Mouse (Mus musculus): ENCODE results near the gene Pcdh7. TPM values are rescaled to one million over a fixed set of nuclear protein-coding genes. Genes with fewer than 3 reads are reported as not detected.

The Pcdh7 gene
- total and polyA plus RNA-seq, 3 experiments, result 22.3 to 127 (median 61.2) TPM

DNA sequence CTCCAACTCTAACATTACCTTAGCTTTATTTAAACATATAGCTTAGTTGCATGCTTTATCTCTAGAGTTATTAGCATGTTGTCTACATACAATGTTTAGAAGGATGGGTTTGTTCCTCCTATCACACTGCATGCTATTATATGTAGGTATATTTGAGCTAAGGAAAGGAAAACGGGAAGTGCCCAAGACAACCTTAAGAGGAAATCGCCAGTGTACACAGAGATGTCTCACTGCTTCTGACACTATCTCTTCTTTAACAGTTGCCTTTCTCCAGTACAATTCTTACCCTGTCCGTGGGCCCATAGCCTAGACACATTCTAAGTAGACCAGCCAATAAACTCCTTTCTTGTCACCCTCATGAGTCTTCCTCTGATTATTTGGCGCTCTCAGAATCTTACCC, 62.8 kb downstream of the Pcdh7 start:
- no peaks in the 10 kb centered on the region for H3K27me3 ChIP-seq (ENCODE audit: insufficient read depth, low read length)
- H3K9me3 ChIP-seq (replicated peaks), result no peaks in the 10 kb centered on the region
- H3K4me1 ChIP-seq (ENCODE audit: insufficient read depth, low read depth, low read length), result peaks cover 43% of the 10 kb centered on the region
- TF ChIP-seq GATA2 (IDR thresholded peaks at IDR 0.05; ENCODE audit: borderline replicate concordance, low read depth, low read length), result no peak
- TF ChIP-seq POLR2AphosphoS5 (IDR thresholded peaks at IDR 0.05; ENCODE audit: insufficient replicate concordance, low read depth, low read length), result no peak
- TF ChIP-seq TAL1 (conservative IDR thresholded peaks at IDR 0.05; ENCODE audit: low read depth, low read length), result no peak
- no peak for TF ChIP-seq GATA1 (IDR thresholded peaks at IDR 0.05; ENCODE audit: borderline replicate concordance, low read length)
- no peak for TF ChIP-seq CTCF (IDR thresholded peaks at IDR 0.05; ENCODE audit: low read depth, low read length)
- DNase-seq (ENCODE audit: low spot score), result no peak
- no peaks in the 10 kb centered on the region for H3K36me3 ChIP-seq (replicated peaks)
- peak overlapping the region; percentile 11; the same call in 1 of the 2 replicates for H3K4me3 ChIP-seq (ENCODE audit: low read depth, low read length)
- ATAC-seq (ENCODE audit: extremely low read depth, insufficient number of reproducible peaks, low FRiP score, poor library complexity, severe bottlenecking), result peak; percentile 25

DNA sequence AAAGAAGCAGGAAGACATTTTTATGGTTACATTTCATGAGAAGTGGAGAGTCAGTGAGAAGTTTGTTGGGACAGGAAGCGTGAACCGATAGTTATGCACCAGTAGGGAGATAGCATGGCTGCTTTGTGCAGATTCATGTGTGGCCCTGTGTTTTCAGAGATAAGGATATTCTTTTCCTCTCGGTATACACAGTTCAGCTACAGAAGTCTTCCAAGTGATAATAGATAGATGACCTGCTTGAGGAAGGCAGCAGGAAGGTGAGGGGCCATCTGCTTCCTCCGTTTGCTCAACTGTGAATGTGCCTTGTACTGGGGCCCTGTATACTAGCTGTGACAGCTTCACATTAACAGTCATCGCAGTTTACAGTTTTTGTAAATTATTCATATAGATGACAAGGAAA, 64.2 kb downstream of the Pcdh7 start:
- no peaks in the 10 kb centered on the region for H3K27me3 ChIP-seq (ENCODE audit: insufficient read depth, low read length)
- TF ChIP-seq GATA1 (IDR thresholded peaks at IDR 0.05; ENCODE audit: borderline replicate concordance, low read length) (no peak), TAL1 (conservative IDR thresholded peaks at IDR 0.05; ENCODE audit: low read depth, low read length) (peak; percentile 92), CTCF (IDR thresholded peaks at IDR 0.05; ENCODE audit: low read depth, low read length) (no peak), GATA2 (IDR thresholded peaks at IDR 0.05; ENCODE audit: borderline replicate concordance, low read depth, low read length) (no peak)
- DNase-seq (ENCODE audit: low spot score) (no peak), ATAC-seq (ENCODE audit: extremely low read depth, insufficient number of reproducible peaks, low FRiP score, poor library complexity, severe bottlenecking) (peak; percentile 94)
- H3K9me3 ChIP-seq (replicated peaks), result no peaks in the 10 kb centered on the region
- H3K4me3 ChIP-seq (ENCODE audit: low read depth, low read length), result no peak overlapping the region; the same call in 1 of the 2 replicates
- peaks cover 47% of the 10 kb centered on the region for H3K4me1 ChIP-seq (ENCODE audit: insufficient read depth, low read depth, low read length)
- no peaks in the 10 kb centered on the region for H3K36me3 ChIP-seq (replicated peaks)

DNA sequence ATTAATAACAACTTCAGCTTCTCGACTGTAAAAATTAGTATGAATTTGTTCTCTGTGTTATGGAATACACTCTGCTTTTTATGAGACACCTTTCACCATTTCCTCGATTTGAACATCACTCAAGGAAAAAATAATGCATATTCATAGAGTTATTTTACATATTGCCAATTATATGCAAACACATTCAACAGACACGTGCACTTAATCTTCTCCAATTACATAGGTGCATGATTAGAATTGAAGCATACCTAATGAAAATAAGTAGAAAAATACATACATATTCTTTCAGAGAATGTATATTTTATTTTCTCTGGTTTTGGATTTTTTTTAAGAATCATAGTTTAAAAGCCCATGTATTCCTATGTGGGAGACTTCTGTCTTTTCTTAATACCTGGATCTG, 64.8 kb downstream of the Pcdh7 start:
- no peaks in the 10 kb centered on the region for H3K9me3 ChIP-seq (replicated peaks)
- TF ChIP-seq TAL1 (conservative IDR thresholded peaks at IDR 0.05; ENCODE audit: low read depth, low read length) (no peak), POLR2AphosphoS5 (IDR thresholded peaks at IDR 0.05; ENCODE audit: insufficient replicate concordance, low read depth, low read length) (no peak), GATA1 (IDR thresholded peaks at IDR 0.05; ENCODE audit: borderline replicate concordance, low read length) (no peak), CTCF (IDR thresholded peaks at IDR 0.05; ENCODE audit: low read depth, low read length) (no peak), GATA2 (IDR thresholded peaks at IDR 0.05; ENCODE audit: borderline replicate concordance, low read depth, low read length) (no peak)
- no peaks in the 10 kb centered on the region for H3K36me3 ChIP-seq (replicated peaks)
- DNase-seq (ENCODE audit: low spot score) (no peak), ATAC-seq (ENCODE audit: extremely low read depth, insufficient number of reproducible peaks, low FRiP score, poor library complexity, severe bottlenecking) (no peak; the same call in 1 of the 2 replicates)
- H3K4me1 ChIP-seq (ENCODE audit: insufficient read depth, low read depth, low read length), result peaks cover 47% of the 10 kb centered on the region
- no peak overlapping the region for H3K4me3 ChIP-seq (ENCODE audit: low read depth, low read length)
- no peaks in the 10 kb centered on the region for H3K27me3 ChIP-seq (ENCODE audit: insufficient read depth, low read length)

DNA sequence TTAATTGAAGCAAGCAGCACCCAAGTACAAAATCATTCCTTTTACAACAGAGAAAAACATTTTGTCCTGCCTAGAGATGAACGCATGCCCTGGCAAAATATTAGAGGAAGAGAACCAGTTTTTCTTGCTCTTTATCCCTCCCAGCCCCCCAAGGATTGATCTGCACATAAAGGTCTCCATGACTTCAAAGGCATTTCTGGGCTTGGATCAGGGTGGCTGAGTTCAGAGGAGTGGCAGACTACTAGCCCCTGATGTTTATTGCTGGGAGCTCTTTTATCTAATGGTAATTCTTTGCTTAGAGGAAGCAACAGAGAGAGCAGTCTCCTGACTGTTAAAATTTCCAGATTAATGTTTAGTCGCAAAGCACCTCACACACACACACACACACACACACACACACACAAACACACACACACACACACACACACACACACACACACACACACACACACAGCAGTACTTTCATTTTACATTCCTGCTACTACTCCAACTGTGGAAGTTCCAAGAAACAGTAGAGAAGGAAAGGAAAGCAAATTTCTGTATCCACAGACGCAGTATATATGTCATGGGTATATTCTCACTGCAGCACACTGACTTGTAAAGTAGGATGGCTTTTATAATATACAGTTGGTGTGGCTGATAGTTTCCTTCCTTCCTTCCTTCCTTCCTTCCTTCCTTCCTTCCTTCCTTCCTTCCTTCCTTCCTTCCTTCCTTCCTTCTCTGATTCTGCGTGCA, 71.2 kb downstream of the Pcdh7 start:
- Histone ChIP-seq H3K4me1 (ENCODE audit: insufficient read depth, low read depth, low read length) (peaks cover 58% of the 10 kb centered on the region), H3K27me3 (ENCODE audit: insufficient read depth, low read length) (no peaks in the 10 kb centered on the region), H3K4me3 (ENCODE audit: low read depth, low read length) (no peak overlapping the region), H3K36me3 (replicated peaks) (no peaks in the 10 kb centered on the region), H3K9me3 (replicated peaks) (no peaks in the 10 kb centered on the region)
- TF ChIP-seq GATA2 (IDR thresholded peaks at IDR 0.05; ENCODE audit: borderline replicate concordance, low read depth, low read length), result no peak
- no peak for TF ChIP-seq CTCF (IDR thresholded peaks at IDR 0.05; ENCODE audit: low read depth, low read length)
- no peak for TF ChIP-seq POLR2AphosphoS5 (IDR thresholded peaks at IDR 0.05; ENCODE audit: insufficient replicate concordance, low read depth, low read length)
- no peak for TF ChIP-seq TAL1 (conservative IDR thresholded peaks at IDR 0.05; ENCODE audit: low read depth, low read length)
- TF ChIP-seq GATA1 (IDR thresholded peaks at IDR 0.05; ENCODE audit: borderline replicate concordance, low read length), result no peak
- ATAC-seq (ENCODE audit: extremely low read depth, insufficient number of reproducible peaks, low FRiP score, poor library complexity, severe bottlenecking) (no peak), DNase-seq (ENCODE audit: low spot score) (no peak)

DNA sequence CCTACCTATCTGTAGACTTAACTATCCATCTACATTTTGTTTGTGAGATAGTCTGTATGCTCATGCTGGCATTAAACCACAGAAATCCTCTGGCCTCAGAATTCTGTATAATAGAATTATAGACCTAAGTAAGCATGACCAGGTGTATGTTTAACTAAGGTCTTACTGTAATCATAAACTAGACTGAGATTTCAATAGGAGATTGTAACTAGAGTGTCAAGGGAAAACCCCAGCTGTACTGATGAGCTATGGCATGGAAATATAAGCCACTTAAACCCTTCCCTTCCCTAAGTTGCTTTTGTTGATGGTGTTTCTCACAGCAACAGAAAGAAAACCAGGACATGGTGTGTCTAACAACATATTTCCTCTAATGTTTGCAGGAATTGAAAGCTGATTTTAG, 78.6 kb downstream of the Pcdh7 start:
- Histone ChIP-seq H3K4me3 (ENCODE audit: low read depth, low read length) (no peak overlapping the region), H3K9me3 (replicated peaks) (no peaks in the 10 kb centered on the region), H3K4me1 (ENCODE audit: insufficient read depth, low read depth, low read length) (peaks cover 58% of the 10 kb centered on the region), H3K36me3 (replicated peaks) (no peaks in the 10 kb centered on the region), H3K27me3 (ENCODE audit: insufficient read depth, low read length) (no peaks in the 10 kb centered on the region)
- ATAC-seq (ENCODE audit: extremely low read depth, insufficient number of reproducible peaks, low FRiP score, poor library complexity, severe bottlenecking) (no peak), DNase-seq (ENCODE audit: low spot score) (no peak)
- TF ChIP-seq GATA1 (IDR thresholded peaks at IDR 0.05; ENCODE audit: borderline replicate concordance, low read length) (no peak), TAL1 (conservative IDR thresholded peaks at IDR 0.05; ENCODE audit: low read depth, low read length) (no peak), POLR2AphosphoS5 (IDR thresholded peaks at IDR 0.05; ENCODE audit: insufficient replicate concordance, low read depth, low read length) (no peak), CTCF (IDR thresholded peaks at IDR 0.05; ENCODE audit: low read depth, low read length) (no peak), GATA2 (IDR thresholded peaks at IDR 0.05; ENCODE audit: borderline replicate concordance, low read depth, low read length) (no peak)

DNA sequence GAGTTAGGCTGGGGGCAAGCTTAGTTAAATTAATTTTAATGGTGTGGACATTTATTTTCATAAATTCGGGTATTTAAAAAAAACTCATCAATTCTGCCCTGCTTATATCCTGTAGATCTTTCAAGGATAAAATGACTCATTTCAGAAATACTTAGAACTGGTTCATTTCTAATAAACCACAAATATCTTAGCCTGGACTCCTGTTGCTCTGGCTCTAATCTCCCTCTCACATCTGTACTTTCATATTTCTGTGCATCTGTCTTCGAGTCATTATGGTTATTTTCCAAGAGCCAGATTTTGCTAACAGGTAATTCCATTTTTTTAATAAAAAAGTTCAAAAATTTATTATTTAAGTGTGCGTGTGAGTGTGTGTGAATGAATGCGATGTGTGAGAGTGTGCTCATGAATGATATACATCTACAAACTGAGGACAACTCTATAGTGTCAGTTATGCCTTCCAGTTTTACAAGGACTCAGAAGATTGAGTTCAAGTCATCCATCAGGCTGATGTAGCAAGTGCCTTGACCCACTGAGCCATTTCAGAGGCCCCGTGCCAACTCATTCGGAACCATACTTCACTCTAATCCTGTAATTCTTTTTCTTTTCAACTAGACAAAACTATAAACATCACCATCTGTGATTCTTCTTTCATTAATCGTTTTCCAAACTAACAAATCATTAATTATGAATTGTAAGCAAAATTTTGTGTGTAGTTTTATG, 80.3 kb downstream of the Pcdh7 start:
- Histone ChIP-seq H3K4me3 (ENCODE audit: low read depth, low read length) (no peak overlapping the region; the same call in 1 of the 2 replicates), H3K9me3 (replicated peaks) (no peaks in the 10 kb centered on the region), H3K27me3 (ENCODE audit: insufficient read depth, low read length) (no peaks in the 10 kb centered on the region), H3K4me1 (ENCODE audit: insufficient read depth, low read depth, low read length) (peaks cover 48% of the 10 kb centered on the region), H3K36me3 (replicated peaks) (peaks cover 1% of the 10 kb centered on the region)
- ATAC-seq (ENCODE audit: extremely low read depth, insufficient number of reproducible peaks, low FRiP score, poor library complexity, severe bottlenecking) (peak; percentile 86), DNase-seq (ENCODE audit: low spot score) (no peak)
- TF ChIP-seq POLR2AphosphoS5 (IDR thresholded peaks at IDR 0.05; ENCODE audit: insufficient replicate concordance, low read depth, low read length), result no peak
- TF ChIP-seq TAL1 (conservative IDR thresholded peaks at IDR 0.05; ENCODE audit: low read depth, low read length), result peak; percentile 49
